Mouse (Mus musculus): ENCODE measurements around the gene Aqp8.

The Aqp8 gene

GRCm38 (mm10) chr7:123462070-123462501, at the start of gene Aqp8:
TSS of gene Aqp8 (plus strand) at chr7:123462291.
- in situ Hi-C loops (cut with MboI; ENCODE audit: low pct_unique_long_range_greater_than_20kb in 1 of 2, low sequenced_read_pairs in 2 of 2, unreplicated experiment in 1 of 2), result loop anchor here (5.0 to 25.0 kb wide), 2 partner anchors 255 to 425 kb away; no protein-coding TSS in a partner anchor

- in situ Hi-C loops (cut with MboI; ENCODE audit: low pct_unique_long_range_greater_than_20kb in 1 of 2, low sequenced_read_pairs in 2 of 2, unreplicated experiment in 1 of 2), result no loop called here
These were observed 45.3 kb upstream of the Aqp8 start for GRCm38 (mm10) chr7:123416803-123417202.

- in situ Hi-C loops (cut with MboI; ENCODE audit: low pct_unique_long_range_greater_than_20kb in 1 of 2, low sequenced_read_pairs in 2 of 2, unreplicated experiment in 1 of 2), result no loop called here
These were observed 44.4 kb upstream of the Aqp8 start for GRCm38 (mm10) chr7:123417661-123418060.

- in situ Hi-C loops (cut with MboI; ENCODE audit: low pct_unique_long_range_greater_than_20kb in 1 of 2, low sequenced_read_pairs in 2 of 2, unreplicated experiment in 1 of 2), result no loop called here
These were observed 42.1 kb upstream of the Aqp8 start for GRCm38 (mm10) chr7:123419984-123420383.

GRCm38 (mm10) chr7:123421958-123422357, 40.1 kb upstream of the Aqp8 start:
- in situ Hi-C loops (cut with MboI; ENCODE audit: low pct_unique_long_range_greater_than_20kb in 1 of 2, low sequenced_read_pairs in 2 of 2, unreplicated experiment in 1 of 2), result no loop called here

GRCm38 (mm10) chr7:123424281-123424680, 37.8 kb upstream of the Aqp8 start:
- in situ Hi-C loops (cut with MboI; ENCODE audit: low pct_unique_long_range_greater_than_20kb in 1 of 2, low sequenced_read_pairs in 2 of 2, unreplicated experiment in 1 of 2), result no loop called here

- in situ Hi-C loops (cut with MboI; ENCODE audit: low pct_unique_long_range_greater_than_20kb in 1 of 2, low sequenced_read_pairs in 2 of 2, unreplicated experiment in 1 of 2), result no loop called here
These were observed 36.8 kb upstream of the Aqp8 start for GRCm38 (mm10) chr7:123425134-123425757.

- in situ Hi-C loops (cut with MboI; ENCODE audit: low pct_unique_long_range_greater_than_20kb in 1 of 2, low sequenced_read_pairs in 2 of 2, unreplicated experiment in 1 of 2), result no loop called here
These were observed 32.3 kb upstream of the Aqp8 start for GRCm38 (mm10) chr7:123429624-123430410.

GRCm38 (mm10) chr7:123430411-123430705, 31.7 kb upstream of the Aqp8 start:
- in situ Hi-C loops (cut with MboI; ENCODE audit: low pct_unique_long_range_greater_than_20kb in 1 of 2, low sequenced_read_pairs in 2 of 2, unreplicated experiment in 1 of 2), result no loop called here

- in situ Hi-C loops (cut with MboI; ENCODE audit: low pct_unique_long_range_greater_than_20kb in 1 of 2, low sequenced_read_pairs in 2 of 2, unreplicated experiment in 1 of 2), result no loop called here
These were observed 30.9 kb upstream of the Aqp8 start for GRCm38 (mm10) chr7:123431206-123431605.

GRCm38 (mm10) chr7:123442079-123442478, 20.0 kb upstream of the Aqp8 start:
- in situ Hi-C loops (cut with MboI; ENCODE audit: low pct_unique_long_range_greater_than_20kb in 1 of 2, low sequenced_read_pairs in 2 of 2, unreplicated experiment in 1 of 2), result no loop called here

GRCm38 (mm10) chr7:123448794-123449193, 13.3 kb upstream of the Aqp8 start:
- in situ Hi-C loops (cut with MboI; ENCODE audit: low pct_unique_long_range_greater_than_20kb in 1 of 2, low sequenced_read_pairs in 2 of 2, unreplicated experiment in 1 of 2), result no loop called here

- in situ Hi-C loops (cut with MboI; ENCODE audit: low pct_unique_long_range_greater_than_20kb in 1 of 2, low sequenced_read_pairs in 2 of 2, unreplicated experiment in 1 of 2), result loop anchor here (25.0 kb wide), 1 partner anchor 412 kb away; no protein-coding TSS in a partner anchor
These were observed 12.4 kb upstream of the Aqp8 start for GRCm38 (mm10) chr7:123449676-123450075.

GRCm38 (mm10) chr7:123450515-123450914, 11.6 kb upstream of the Aqp8 start:
- in situ Hi-C loops (cut with MboI; ENCODE audit: low pct_unique_long_range_greater_than_20kb in 1 of 2, low sequenced_read_pairs in 2 of 2, unreplicated experiment in 1 of 2), result loop anchor here (25.0 kb wide), 1 partner anchor 413 kb away; no protein-coding TSS in a partner anchor

- in situ Hi-C loops (cut with MboI; ENCODE audit: low pct_unique_long_range_greater_than_20kb in 1 of 2, low sequenced_read_pairs in 2 of 2, unreplicated experiment in 1 of 2), result loop anchor here (25.0 kb wide), 1 partner anchor 415 kb away; no protein-coding TSS in a partner anchor
These were observed 9.5 kb upstream of the Aqp8 start for GRCm38 (mm10) chr7:123452551-123452950.

- in situ Hi-C loops (cut with MboI; ENCODE audit: low pct_unique_long_range_greater_than_20kb in 1 of 2, low sequenced_read_pairs in 2 of 2, unreplicated experiment in 1 of 2), result loop anchor here (25.0 kb wide), 1 partner anchor 416 kb away; no protein-coding TSS in a partner anchor
These were observed 9.0 kb upstream of the Aqp8 start for GRCm38 (mm10) chr7:123453066-123453465.

GRCm38 (mm10) chr7:123455088-123455487, 7.0 kb upstream of the Aqp8 start:
- in situ Hi-C loops (cut with MboI; ENCODE audit: low pct_unique_long_range_greater_than_20kb in 1 of 2, low sequenced_read_pairs in 2 of 2, unreplicated experiment in 1 of 2), result loop anchor here (25.0 kb wide), 1 partner anchor 418 kb away; no protein-coding TSS in a partner anchor

GRCm38 (mm10) chr7:123458309-123458708, 3.8 kb upstream of the Aqp8 start:
- in situ Hi-C loops (cut with MboI; ENCODE audit: low pct_unique_long_range_greater_than_20kb in 1 of 2, low sequenced_read_pairs in 2 of 2, unreplicated experiment in 1 of 2), result loop anchor here (25.0 kb wide), 1 partner anchor 421 kb away; no protein-coding TSS in a partner anchor

- in situ Hi-C loops (cut with MboI; ENCODE audit: low pct_unique_long_range_greater_than_20kb in 1 of 2, low sequenced_read_pairs in 2 of 2, unreplicated experiment in 1 of 2), result loop anchor here (25.0 kb wide), 1 partner anchor 422 kb away; no protein-coding TSS in a partner anchor
These were observed 2.8 kb upstream of the Aqp8 start for GRCm38 (mm10) chr7:123459247-123459646.

Measured in mouse embryonic stem cell (cell line).